Mouse (Mus musculus) liver, adult 2 months (tissue): ENCODE results near the gene Orm1. TPM values are rescaled to one million over a fixed set of nuclear protein-coding genes. Genes with fewer than 3 reads are reported as not detected.

Experiments
- DNase-seq: peaks from one replicate; pipeline ENCODE4 v3.0.0-alpha.2; 2011; ENCODE audit warnings: low read depth, low spot score; ENCODE audit errors: extremely low read depth
- H3K27ac ChIP-seq: fragments of 200-500 bp; replicated peaks from 2 replicates; pipeline ENCODE4 v1.5.1; 2012; ENCODE audit warnings: low read depth, mild to moderate bottlenecking, control low read depth, inconsistent platforms, low read length; ENCODE audit not compliant: insufficient read depth
- H3K27me3 ChIP-seq: fragments of 200-500 bp; 2 replicates; pipeline ENCODE4 v1.6.1; 2012; ENCODE audit warnings: mild to moderate bottlenecking, moderate library complexity, low read length, inconsistent platforms; ENCODE audit not compliant: control insufficient read depth, insufficient read depth
- H3K36me3 ChIP-seq: fragments of 200-500 bp; 2 replicates; pipeline ENCODE4 v1.6.1; 2012; ENCODE audit warnings: low read length, inconsistent platforms; ENCODE audit not compliant: control insufficient read depth, insufficient read depth
- H3K4me1 ChIP-seq: fragments of 200-500 bp; 2 replicates; pipeline ENCODE4 v1.6.1; 2011; ENCODE audit warnings: low read length; ENCODE audit not compliant: control insufficient read depth, insufficient read depth
- H3K4me3 ChIP-seq: fragments of 200-500 bp; 2 replicates; pipeline ENCODE4 v1.5.1; 2011; ENCODE audit warnings: low read depth, mild to moderate bottlenecking, control low read depth, low read length, moderate library complexity; ENCODE audit not compliant: insufficient read depth
- H3K79me2 ChIP-seq: fragments of 200-500 bp; 2 replicates; pipeline ENCODE4 v1.6.1; 2012; ENCODE audit warnings: inconsistent platforms, mild to moderate bottlenecking, low read length, moderate library complexity; ENCODE audit not compliant: control insufficient read depth, insufficient read depth
- H3K9ac ChIP-seq: fragments of 200-500 bp; 2 replicates; pipeline ENCODE4 v1.6.1; 2012; ENCODE audit warnings: low read depth, mild to moderate bottlenecking, control low read depth, inconsistent platforms, low read length
- CTCF ChIP-seq: fragments of 200-500 bp; IDR thresholded peaks from 2 replicates; pipeline ENCODE4 v1.5.1; 2011; ENCODE audit warnings: low read depth, low read length, control low read depth
- POLR2A ChIP-seq: fragments of 200-500 bp; IDR thresholded peaks from 2 replicates; pipeline ENCODE4 v1.6.1; 2011; ENCODE audit warnings: low read length, control low read depth; ENCODE audit not compliant: insufficient read depth; ENCODE audit errors: extremely low read depth
- WGBS: fragments of 180-500 bp; shearing (Covaris S2); methylation state at CpG from one replicate; pipeline ENCODE4 v1.1.7; 2018; 5-methylcytosine and 5-hydroxymethylcytosine counted together
- polyA plus RNA-seq: library from polyadenylated mRNA; depleted of rRNA; stranded (reverse); fragments of >200 nt; gene quantifications from 2 replicates; pipeline ENCODE4 v1.2.3, GENCODE M21; 2012
- total RNA-seq: library from RNA; depleted of rRNA; stranded (reverse); fragments of >200 nt; gene quantifications from 2 replicates; pipeline ENCODE4 v1.2.3, GENCODE M21; 2014

Orm1 gene
- total and polyA plus RNA-seq, 2 experiments, result 676 to 2,595 TPM

DNA sequence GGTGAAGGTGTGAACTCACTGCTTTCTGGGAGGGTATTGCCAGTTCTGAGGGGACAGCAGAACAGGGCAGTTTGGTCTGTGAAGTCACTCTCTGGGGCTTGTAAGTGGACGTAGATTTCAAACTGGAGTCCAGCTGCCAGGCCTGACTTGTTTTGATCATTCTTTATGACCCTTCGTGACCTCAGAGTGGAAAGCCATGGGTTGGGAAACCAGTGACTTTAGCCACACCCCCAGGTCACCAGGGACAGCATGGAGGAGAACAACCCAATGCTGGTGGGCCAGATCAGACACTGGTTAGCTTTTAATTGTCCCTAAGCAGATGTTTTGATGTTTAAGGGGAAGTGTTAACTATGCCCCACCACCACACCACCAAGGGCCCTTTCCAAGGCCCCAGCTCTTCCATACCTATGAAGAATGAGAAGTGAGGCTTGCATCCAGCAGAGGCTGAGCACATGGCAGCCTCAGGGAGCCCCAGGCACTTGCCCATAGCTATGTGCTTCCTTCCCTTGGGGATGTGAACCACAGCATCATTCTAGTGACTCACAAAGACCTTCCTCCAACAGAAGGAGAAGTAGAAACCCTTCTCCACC, 12.7 kb downstream of the Orm1 start:
- Histone ChIP-seq H3K9ac (peak overlapping the region; percentile 42), H3K79me2 (no peaks in the 10 kb centered on the region), H3K4me1 (peaks cover 21% of the 10 kb centered on the region), H3K27ac (peak overlapping the region; percentile 80), H3K27me3 (no peaks in the 10 kb centered on the region), H3K4me3 (no peak overlapping the region), H3K36me3 (no peaks in the 10 kb centered on the region)
- peak; percentile 90 for DNase-seq
- WGBS, result 13% methylated on average over 2 of the region's 2 CpGs
- TF ChIP-seq CTCF, result no peak
- TF ChIP-seq POLR2A, result no peak

DNA sequence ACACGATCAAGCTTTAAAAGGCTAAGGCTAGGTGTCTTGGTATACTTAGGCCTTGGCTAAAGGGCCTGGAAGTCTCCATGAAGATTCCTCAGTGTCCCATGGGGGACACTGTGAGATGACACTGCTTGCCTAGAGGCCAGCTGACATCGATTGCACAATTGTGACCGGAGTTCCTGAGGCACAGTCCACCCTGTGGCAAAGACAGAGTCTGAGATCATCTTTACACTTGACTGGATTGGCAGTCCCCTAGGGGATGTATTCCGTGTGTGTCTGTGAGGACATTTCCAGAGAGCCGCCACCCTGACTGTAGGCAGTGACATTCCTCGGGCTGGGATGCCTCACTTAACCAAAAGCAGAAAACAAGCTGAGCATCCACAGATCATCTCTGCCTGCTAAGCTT, 15.5 kb downstream of the Orm1 start:
- Histone ChIP-seq H3K27me3 (no peaks in the 10 kb centered on the region), H3K4me3 (no peak overlapping the region), H3K4me1 (peaks cover 25% of the 10 kb centered on the region), H3K36me3 (no peaks in the 10 kb centered on the region), H3K27ac (peak overlapping the region; percentile 24; the same call in 1 of the 2 replicates), H3K79me2 (no peaks in the 10 kb centered on the region), H3K9ac (no peak overlapping the region)
- WGBS, result 39% methylated on average over 6 of the region's 6 CpGs
- DNase-seq, result peak; percentile 80
- TF ChIP-seq CTCF, result no peak
- no peak for TF ChIP-seq POLR2A

DNA sequence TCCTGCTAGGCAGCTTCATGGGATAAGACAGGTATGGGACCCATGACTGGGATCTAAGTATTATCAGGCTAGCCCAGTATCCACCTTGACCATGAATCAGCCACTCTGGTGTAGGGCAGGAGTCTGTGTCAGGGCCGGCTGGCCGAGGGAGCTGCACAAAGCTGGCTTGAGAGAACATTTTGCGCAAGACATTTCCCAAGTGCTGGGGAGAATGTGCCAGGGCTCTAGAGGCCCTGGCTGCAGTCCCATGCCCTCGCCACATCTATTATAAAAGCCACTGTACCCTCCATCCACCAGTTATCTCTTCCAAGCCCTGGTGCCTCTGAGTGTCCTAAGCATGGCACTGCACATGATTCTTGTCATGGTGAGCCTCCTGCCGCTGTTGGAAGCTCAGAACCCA, 17.8 kb downstream of the Orm1 start, which contains the start of gene Orm2:
Orm2 (plus strand) TSS at position 300 of the 400 bp plus-strand sequence.
- Histone ChIP-seq H3K36me3 (no peaks in the 10 kb centered on the region), H3K27ac (peak within 1 kb of the TSS; percentile 55), H3K4me3 (no peak within 1 kb of the TSS), H3K27me3 (no peaks in the 10 kb centered on the region), H3K9ac (no peak within 1 kb of the TSS), H3K79me2 (no peaks in the 10 kb centered on the region), H3K4me1 (peaks cover 20% of the 10 kb centered on the region)
- peak; percentile 89 for DNase-seq
- 22% methylated on average over 5 of the region's 5 CpGs for WGBS
- TF ChIP-seq CTCF, result no peak
- TF ChIP-seq POLR2A, result no peak

DNA sequence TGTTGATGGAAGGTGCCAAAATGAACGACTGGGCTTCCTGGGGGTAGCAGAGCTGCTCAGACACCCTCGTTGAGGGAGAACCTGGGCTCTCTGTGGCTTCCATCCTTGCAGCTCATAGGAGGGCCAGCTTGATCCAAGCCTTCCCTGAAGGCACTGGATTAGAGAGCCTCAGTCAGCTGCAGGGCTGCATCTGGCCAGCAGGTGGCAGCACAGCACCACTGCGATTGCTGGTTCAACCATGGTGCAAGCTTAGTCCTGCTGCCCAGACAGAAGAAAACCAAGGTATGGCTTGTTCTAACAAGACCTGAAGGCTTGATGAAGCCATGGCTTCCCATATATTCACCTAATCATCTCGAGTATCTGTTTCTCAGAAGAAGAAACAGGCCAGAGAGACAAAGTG, 24.2 kb downstream of the Orm1 start:
- Histone ChIP-seq H3K27me3 (no peaks in the 10 kb centered on the region), H3K79me2 (no peaks in the 10 kb centered on the region), H3K4me3 (no peak overlapping the region), H3K9ac (no peak overlapping the region), H3K4me1 (peaks cover 2% of the 10 kb centered on the region; the same call in 1 of the 2 replicates), H3K27ac (no peak overlapping the region), H3K36me3 (no peaks in the 10 kb centered on the region)
- peak; percentile 100 for TF ChIP-seq CTCF
- no peak for TF ChIP-seq POLR2A
- peak; percentile 51 for DNase-seq
- WGBS, result 9% methylated on average over 4 of the region's 4 CpGs

DNA sequence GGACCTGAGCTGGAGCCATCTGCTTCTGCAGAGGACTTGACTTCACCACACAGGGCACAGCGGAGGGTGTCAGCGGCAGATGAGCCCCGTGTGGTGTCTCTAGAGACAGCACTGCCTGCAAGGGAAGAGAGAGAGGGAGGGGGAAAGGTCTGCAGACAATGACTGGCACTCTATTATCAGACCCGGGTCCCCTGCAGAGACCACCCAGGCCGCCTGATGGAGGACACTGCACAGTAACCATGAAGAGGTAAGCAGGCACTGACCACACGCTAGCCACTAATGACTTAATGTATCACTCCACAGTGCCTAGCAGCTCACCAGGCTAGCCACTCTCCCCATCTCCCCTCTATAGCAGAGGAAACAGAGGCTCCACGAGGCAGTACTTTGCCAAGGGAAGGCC, 26.5 kb downstream of the Orm1 start:
- no peak for DNase-seq
- Histone ChIP-seq H3K4me1 (peaks cover 2% of the 10 kb centered on the region; the same call in 1 of the 2 replicates), H3K9ac (no peak overlapping the region), H3K27ac (no peak overlapping the region), H3K4me3 (no peak overlapping the region), H3K79me2 (no peaks in the 10 kb centered on the region), H3K27me3 (no peaks in the 10 kb centered on the region), H3K36me3 (no peaks in the 10 kb centered on the region)
- no peak for TF ChIP-seq POLR2A
- no peak for TF ChIP-seq CTCF
- WGBS, result 73% methylated on average over 7 of the region's 7 CpGs

DNA sequence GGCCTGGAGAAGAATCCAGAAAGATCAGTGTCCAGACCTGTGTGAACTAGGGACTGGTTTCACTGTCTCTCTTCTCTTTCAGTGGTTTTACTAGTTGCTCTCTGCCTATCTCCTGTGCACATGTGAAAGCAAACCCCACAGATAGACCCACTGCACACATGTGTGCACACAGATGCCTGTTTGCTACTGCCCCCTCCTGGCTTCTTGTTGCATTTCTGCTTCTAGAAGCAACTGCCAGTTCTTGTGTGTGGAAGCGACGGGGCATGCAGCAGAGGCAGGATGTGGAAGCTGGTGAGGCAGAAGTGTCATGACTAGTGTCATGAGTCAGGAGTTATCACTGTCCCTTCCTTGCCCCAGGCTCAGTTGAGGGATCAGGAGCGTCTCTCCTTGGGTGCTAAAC, 27.5 kb downstream of the Orm1 start:
- Histone ChIP-seq H3K4me1 (no peaks in the 10 kb centered on the region), H3K79me2 (no peaks in the 10 kb centered on the region), H3K27me3 (no peaks in the 10 kb centered on the region), H3K36me3 (no peaks in the 10 kb centered on the region), H3K27ac (no peak overlapping the region), H3K4me3 (no peak overlapping the region), H3K9ac (no peak overlapping the region)
- TF ChIP-seq CTCF (peak; percentile 67), POLR2A (no peak)
- WGBS, result 34% methylated on average over 3 of the region's 3 CpGs
- DNase-seq, result peak; percentile 45
